Mouse (Mus musculus) mouse trophoblast stem cell (cell line): ENCODE measurements around the gene Ptpn13.

ENCODE experiments used
- in situ Hi-C, 2 experiments: fragments of 300-500 bp; cut with MseI, MboI; formaldehyde crosslinking; loops; 2 replicates in 1 of 2; 3 replicates in 1 of 2; pipeline ENCODE4 v1.15.1; 2025

The Ptpn13 gene

DNA sequence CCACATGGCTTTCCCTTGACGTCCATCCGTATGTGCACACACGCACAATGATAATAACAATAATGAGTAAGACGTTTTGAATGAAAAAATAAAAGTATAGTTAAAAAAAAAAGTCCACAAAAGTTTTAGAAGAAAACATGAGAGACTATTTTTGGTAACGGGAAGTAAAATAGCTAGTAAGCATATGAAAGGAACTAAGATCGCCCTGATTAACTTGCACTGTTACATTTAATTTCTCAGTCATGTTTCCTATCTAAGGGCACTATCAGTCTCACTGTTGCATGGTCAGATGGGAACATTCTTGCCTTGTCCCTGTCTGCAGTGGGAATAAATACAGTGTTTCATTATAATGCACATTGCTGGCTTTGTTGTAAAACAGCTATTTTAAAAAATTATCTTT, 2.4 kb upstream of the Ptpn13 start:
- in situ Hi-C loops = no loop called here

DNA sequence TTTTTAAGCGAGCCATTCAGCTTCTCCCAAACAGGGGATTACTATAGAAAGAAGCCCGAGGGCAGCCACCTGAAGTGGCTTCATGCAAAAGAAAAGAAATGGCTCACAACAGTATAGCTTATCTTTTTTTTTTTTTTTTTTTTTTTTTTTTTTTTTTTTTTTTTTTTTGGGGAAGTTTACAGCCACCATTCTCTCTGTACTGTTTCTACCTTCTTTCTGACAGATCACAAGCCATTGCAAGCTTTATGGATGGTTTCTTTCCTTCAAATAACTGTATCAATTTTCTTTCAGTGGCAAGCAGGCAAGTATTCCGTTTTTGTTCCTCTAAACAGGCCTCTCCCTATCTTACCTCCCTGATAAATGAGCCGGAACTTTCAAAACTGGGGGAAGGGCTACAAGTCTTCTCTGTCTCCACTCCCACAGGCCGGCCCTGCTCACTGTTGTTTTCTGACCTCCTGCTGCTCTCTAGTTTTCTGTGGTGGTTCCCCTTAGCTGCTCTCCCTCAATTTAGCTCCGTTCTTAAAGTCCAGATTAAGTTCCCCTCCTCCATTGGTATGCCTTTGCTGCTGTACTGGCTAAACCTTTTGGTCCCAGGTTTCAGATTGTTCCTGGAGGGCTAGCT, 1.6 kb upstream of the Ptpn13 start:
- in situ Hi-C loops = no loop called here

DNA sequence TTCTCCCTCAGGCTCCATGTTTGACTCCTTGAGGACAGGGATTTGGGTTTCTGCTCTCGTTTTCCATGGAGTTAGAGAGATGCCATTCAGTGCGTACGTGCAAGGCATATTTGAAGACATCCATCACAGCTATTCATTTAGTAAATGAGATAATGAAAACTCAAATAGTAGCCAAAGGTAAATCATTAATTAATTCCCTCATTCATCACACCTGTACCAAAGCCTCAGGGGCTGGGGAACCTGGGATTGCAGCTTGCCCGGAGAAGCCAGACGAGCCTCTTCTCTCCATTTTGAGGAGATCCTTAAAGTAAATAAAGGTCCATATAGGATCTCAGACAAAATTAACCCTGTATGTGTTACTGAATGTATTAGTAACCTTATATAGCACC, 1.1 kb upstream of the Ptpn13 start:
- in situ Hi-C loops = no loop called here

DNA sequence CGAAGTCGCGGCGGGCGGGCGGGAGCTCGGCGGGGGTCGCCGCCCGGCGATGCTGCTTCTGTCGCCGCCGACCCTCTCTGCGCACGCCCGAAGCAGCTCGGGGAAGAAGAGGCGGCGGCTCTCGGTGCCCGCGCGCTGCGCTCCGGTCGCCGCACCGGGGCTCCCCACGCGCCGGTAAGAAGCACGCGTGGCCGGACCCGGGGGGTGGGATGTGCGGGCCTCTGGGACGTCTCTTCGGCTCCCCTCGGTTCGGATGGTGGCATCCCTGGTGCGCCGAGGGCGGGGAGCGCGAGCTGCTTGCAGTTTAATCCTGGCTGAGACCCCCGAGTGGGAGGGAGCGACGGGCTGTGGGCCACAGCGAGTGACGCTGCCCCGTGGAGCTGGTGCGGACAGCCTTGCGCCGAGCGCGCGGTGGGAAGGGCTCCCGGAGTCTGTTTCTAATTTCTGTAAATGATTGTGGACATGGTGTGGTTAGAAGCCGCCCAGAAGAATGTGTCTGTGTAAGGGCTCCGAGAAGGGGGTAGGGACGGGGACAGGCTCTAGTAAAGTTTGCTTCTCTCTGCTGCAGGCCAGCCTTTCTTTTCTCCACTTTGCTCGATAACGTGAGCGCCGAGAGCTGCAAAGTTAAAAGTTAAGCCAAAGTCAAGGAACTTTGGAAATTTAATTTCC, 505 bp downstream of the Ptpn13 start:
- in situ Hi-C loops = no loop called here

DNA sequence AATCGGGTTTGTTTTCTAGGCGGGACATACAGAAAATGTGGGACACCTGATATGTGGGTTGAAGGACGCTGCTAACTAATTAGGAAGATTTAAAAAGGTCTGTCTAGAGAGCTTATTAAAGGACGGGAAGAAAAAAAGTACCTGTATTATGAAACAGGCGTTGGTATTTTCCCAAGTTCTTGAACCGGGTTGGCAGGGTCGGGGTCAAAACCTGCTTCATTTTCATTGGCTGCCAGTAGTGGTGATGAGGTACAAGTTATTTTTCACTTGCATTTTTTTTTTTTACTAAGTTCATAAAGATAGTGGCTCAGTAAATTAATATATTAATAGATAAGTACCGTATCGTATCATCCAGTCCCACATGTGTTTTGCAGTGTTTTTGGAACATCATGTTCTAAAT, 1.3 kb downstream of the Ptpn13 start:
- in situ Hi-C loops = no loop called here

DNA sequence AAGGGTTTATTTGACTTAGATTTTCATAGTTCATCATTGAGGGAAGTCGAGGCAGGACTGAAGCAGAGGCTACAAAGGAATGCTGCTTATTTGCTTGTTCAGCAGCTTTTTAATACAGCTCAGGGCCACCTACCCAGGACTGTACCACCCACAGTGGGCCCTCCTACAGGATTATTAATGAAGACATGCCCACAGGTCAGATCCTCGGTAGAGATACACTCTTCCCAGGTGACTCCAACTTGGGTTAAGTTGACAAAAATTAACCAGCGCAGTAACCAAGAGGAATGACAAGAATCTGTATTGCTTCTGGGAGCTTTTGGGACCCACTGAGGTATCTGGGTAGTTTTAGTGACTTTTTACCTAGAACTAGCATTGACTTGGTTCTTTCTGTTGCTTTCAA, 6.0 kb downstream of the Ptpn13 start:
- in situ Hi-C loops = no loop called here

DNA sequence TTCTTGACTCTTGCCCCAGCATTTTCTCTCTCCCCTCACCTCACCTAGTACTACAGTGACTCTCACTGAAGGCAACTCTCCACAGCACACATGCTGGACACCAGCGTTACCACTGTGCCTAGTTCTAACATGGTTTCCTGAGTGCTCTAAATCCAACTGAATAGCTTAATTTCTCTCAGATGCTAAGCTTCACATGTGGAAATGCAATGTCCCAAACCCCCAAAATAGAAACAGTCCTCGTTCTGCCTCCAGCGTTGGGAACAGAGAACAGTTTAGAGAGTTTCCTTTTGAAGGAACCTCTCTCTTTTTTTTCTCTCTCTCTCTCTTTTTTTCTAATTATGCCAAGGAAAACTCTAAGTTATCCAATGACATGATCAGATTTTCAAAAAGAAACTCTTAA, 6.5 kb downstream of the Ptpn13 start:
- in situ Hi-C loops = no loop called here

DNA sequence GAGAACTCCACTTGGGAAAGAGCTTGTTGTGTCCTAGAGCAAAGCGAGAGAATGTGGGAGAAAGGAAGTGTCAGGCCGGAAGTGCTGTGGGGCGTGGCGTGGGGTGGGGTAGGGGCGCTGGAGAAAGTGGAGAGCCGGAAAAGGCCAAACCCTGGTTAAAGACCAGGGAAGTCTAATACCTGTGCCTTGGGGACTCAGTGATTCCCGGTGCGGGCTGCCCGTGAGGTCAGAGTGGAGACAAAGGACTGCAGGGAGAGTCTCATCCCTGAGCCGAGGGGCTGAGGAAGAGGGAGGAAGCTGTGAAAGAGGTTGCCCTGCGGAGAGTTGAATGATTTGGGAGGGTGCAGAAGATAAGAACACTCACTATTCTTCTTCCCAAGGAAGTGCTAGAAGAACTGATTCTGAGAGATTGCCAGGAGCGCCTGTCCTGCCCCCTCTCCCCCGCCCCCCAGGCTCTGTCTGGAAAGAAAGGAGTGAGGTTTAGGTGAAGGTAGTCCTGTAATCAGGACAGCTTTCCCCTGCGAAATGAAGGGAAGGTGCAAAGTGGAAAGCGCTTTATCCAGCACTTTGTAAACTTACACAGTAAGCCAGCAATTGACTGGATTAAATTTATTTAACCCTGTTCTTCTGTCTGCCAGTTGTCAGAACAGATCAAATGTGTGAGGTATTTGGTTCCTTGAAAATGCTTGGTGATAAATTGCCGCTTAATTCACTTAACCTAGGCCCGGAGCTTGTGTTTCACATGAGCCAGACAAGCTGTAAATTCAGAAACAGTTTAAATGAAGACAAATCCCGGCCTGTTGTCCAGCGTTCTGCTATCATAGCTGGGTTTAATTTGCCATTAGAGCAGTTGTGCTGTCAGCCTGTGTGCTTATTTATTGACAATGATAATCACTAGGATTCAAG, 11.3 kb downstream of the Ptpn13 start:
- in situ Hi-C loops = no loop called here

DNA sequence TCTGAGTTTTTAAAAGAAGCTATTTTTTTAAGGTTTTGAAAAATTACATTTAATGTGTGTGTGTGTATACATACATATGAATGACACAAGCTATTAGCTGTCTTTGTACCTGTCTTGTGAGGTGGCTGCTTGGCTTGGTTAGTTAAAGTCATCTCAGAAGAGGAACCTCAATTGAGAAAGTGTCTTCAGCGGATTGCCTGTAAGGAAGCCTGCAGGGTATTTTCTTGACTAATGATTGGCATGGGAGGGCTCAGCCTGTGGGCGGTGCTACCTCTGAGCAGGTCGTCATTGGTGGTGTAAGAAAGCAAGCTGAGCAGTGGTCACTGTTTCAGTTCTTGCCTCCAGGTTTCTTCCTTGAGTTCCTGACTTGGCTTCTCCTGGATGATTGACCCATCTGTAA, 12.7 kb downstream of the Ptpn13 start:
- in situ Hi-C loops = no loop called here

DNA sequence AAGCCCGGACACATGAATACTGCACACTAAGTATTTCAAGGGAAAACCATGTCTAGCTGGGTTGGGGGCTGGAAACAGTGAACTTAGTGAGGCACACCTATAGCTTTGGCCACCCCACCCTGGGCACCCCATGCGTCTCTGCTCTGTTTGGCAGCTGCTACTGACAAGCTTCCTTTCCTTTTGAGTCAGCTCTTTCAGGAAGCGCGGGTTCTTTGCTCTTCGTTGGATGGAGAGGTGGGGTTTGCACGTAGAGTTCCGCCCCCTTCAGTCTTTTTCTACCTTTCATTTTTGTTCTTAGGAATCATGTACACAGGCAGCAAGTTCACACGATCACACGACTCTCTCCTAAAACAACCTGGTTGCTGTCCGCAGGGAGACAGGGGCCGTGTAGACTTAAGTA, 14.2 kb downstream of the Ptpn13 start:
- in situ Hi-C loops = no loop called here

DNA sequence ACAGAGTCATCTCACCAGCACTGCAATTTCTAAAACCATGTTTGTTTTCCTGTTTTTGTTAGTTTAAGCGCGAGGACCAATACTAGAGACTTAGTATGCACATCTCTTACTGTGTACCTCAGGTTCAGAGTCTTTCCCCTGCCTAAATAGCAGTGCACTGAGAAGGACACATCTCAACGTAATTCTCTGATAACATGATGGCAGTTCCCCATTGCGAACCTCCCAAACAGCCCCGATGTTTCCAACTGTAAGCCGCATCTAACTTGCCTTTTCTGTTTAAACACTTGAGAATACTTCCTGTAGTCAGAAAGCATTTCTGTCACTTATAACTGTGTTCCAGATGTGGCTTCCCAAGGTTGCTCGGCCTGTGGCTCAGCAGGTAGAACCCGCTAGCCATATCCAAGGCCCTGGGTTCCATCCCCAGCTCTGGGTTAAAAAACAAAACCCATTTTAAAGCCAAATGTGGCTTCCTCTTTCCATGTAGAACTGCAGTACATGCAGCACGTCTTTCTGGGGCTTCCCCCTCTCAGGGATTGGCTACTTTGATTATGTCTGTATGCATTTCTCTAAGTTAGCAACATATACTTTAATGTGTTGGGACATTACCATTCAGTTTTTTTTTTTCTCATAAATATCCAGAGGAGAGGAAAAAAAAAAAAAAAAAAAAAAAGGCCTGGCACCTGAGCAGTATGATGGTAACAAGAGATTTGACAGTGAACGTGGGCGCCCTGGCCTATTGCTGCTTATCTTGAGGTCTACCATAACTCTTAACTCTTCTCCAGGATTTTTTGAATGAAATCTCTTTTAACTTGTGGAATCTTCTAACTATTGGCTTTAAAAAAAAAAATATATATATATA, 15.7 kb downstream of the Ptpn13 start:
- in situ Hi-C loops = no loop called here

DNA sequence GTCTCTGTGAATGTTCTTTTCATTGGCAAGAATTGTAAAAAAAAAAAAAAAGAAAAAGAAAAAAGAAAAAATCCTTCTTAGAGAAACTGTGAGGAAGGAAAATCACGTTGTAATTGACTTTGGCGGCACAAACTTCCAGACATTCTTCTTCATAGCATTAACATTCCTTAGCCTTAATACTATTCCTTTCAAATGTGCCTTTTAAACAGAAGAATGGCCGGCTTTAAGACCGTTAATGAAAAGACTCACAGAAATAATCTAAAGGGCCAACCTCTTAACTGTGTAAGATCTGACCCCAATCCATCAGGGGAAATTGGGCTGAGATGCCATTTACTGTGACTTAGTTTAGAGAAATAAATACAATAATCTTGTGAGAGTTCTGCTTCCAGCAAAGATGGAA, 16.7 kb downstream of the Ptpn13 start:
- in situ Hi-C loops = no loop called here

DNA sequence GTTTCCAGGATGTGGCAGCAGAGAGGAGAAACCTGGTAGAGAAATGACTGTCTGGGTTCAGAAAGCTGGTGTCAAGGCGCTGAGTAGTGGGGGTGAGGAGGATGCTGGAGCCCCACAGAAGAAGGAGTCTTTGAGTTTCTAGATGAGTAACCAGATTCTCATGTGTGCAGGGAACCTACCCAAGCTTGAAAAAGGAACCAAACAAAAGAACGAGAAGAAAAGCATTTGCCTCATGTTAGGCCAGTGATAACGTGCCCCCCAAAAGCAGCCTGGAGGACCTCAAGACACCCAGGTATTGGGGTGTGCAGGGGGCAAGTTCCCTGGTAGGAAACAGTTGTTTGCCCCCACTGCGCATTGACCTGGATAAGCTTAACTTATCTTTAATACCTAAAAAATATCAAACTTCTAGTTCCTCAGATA, 17.3 kb downstream of the Ptpn13 start:
- in situ Hi-C loops = no loop called here

DNA sequence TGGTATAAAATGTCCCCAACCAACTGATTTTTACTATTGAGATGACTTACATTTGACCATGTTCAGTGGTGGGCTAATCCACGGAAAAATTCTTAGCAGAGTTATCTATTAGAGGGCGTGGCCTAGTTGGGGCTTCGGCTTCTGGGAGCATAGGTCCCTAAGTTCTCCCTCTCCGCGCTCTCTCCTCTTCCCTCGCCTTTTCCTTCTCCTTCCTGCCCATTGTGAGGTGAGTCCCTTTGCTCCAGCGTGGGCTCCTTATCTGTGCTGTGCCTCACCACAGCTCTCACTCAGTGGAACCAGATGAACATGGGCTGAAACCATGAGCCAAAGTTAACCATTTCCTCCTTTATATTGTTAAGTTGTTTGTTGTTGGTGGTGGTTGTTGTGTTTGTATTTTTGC, 17.9 kb downstream of the Ptpn13 start:
- in situ Hi-C loops = no loop called here

DNA sequence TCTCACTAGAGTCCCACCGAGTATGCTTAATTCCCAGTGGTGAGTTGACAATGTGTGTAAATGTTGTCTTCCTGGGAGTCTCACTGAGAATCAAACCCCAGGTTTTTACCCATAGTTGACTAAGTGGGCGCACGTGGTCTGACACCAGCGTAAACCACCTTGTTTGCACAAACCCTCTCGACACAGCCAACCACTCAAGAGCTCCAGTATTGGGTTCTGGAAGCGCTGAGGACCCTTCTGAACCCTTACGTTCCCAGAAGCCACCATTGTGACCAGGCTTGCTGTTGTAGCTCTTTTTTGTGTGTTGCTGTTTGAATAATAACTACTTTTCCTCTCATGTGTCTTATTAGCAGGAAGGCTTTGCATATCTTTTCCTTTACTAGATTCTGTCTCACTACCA, 20.4 kb downstream of the Ptpn13 start:
- in situ Hi-C loops = no loop called here

DNA sequence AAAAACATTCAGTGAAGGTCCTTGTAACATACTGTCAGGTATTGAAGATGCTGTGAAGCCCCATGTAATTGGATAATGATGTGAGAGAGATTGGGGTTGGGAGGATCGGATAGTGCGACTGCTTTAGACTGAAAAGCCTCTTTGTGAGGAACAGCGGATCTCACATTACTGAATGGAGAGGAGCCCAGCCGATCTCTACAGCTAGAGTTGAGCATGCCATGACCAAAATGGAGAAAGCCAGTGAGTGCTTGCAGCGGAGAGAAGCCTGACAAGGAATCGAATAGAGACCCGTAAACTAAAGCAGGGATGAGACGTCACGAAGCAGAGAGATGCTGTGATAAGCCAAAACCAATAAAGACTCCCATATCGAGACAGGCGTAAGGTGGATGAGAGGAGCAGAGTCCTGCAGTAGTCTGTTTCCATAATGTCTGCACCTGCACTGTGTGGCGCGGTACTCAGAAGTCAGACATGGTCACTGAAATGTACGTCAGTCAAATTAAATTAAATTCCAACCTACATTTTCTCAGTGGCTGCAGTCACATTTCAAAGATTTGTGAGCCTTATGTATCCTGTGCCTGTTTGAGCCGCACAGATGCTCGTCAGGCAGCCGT, 22.9 kb downstream of the Ptpn13 start:
- in situ Hi-C loops = no loop called here

DNA sequence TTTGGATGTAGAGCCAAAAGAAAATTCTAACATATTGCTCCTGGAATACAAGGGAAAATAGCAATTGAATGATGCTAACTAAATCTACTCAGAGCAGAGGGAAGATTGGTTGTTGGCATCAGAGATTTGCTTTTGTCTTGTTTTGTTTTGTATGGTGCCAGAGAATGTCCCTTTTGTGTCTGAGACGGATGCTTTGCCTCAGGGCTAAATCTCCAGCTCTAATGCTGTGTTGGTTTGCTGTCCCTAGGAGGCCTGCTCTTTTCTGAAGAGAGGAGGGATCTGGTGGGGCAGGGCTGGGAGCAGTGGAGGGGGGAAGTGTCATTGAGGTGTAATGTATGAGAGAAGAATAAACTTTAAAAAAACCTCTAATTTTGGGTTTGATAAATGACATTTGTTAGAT, 23.5 kb downstream of the Ptpn13 start:
- in situ Hi-C loops = no loop called here

DNA sequence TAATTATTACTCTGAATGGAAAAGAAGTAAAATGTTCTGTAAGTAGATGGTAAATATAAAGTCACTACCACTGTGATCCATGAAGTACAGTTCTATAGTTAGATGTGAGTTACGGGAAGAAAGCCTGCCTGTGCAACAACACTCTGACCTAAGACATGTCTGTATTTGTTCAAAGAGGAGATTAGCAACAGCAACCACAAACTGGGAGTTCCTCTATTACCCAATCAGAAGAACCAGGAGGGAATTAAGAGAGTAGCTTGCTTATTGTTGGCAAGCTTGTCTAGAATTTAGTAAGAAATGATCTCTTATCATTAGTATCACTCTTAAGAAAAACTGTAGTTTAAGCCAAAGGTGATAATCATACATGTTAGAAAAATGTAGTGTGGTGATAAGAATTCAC, 25.7 kb downstream of the Ptpn13 start:
- in situ Hi-C loops = no loop called here

DNA sequence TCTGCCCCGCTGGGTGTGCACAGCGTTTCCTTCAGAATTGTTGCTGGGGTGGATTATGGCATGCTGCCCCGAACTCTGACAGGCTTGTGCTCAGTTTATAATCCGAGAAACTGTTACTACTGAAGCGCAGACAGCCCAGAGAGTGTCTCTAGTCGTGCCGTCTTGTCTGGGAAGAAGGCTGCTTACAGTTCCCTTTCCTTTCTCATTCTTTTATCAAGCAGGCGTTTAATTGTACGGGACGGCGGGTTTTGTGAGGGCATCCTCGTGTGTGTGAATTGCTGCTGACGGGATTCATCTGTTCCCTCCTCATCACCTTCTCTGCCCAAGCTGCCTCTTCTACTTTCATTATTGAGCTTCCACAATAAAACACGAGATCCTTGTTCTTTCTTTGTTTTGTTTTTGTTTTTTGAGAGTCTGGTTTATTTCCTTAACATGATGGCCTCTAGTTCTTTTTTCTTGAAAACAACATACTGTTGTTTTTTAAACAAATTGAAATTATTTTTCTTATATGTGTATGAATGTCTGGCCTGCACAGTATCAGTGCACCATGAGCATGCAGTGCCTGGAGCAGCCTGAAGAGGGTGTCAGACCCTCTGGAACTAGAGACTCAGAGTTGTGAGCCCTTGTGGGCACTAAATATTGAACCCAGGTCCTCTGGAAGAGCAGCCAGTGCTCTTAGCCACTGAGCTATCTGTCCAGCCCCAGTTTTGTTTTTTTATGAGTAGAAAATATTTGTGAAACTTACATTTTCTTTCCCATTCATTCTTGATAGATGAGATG, 28.6 kb downstream of the Ptpn13 start:
- in situ Hi-C loops = no loop called here

DNA sequence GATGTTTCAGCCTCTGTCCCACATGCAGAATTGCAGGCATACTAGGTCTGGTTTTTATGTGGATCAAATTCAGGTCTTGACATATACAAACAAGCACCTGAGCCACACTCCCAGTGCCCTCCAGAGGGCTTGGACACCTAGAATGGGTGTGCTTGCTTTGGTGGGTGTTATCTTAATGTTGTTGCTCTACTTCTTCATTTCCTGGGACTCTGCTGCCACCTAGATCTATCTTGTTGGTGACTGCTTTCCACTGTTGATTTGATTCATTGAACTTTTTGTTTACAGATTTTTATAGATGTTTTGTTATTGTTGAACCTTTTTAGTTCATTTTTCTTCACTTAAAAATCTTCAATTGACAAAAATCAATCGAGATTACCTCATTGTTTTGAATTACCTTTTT, 31.8 kb downstream of the Ptpn13 start:
- in situ Hi-C loops = no loop called here

DNA sequence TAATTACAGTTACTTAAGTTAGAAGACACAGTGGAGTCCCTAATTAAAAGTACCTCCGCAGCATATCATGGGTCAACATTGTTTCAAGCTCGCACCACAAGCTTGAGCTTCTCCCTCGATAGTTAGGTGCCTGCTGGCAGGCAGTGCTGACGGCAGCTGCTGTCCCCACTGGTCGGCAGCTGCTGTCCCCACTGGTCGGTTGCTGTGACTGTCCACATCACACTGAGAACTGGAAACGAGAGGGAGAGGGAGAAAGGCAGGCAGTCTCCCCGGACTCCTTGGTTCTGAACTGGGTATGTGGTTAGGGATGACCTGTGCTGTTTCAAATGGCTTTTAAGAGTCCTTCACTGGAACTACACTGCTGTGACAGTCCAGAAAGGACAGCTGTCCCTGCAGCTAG, 33.4 kb downstream of the Ptpn13 start:
- in situ Hi-C loops = no loop called here
